In genomic region chr3:95317414-95318080, GRCm38 (mm10) we compare ENCODE assay signal across 7 mouse cellular contexts. TPM values are rescaled to one million over a fixed set of nuclear protein-coding genes. Genes with fewer than 3 reads are reported as not detected.
A peak's percentile ranks its signal among the peaks of the same experiment; 100 is the strongest.
DNase-seq lines count a peak whose midpoint lies in the region; ATAC-seq and TF ChIP-seq lines count a peak whose summit lies in the region.

No protein-coding gene starts in this region.

- ATAC-seq in embryonic facial prominence, embryonic 14.5 days (ENCODE audit: low read depth): no peak; the same call in 1 of the 2 replicates

- peak overlapping the region; percentile 24 for H3K9ac ChIP-seq in ES-Bruce4 (ENCODE audit: low read depth, poor library complexity, severe bottlenecking)
- H3K9ac ChIP-seq in embryonic facial prominence, embryonic 14.5 days (ENCODE audit: low read depth, low read length): 0 out of 2 replicates have a peak overlapping the region, but pooled peaks have one; percentile 26

- DNase-seq in adrenal gland, adult 2 months: peak; percentile 80
- DNase-seq in embryonic facial prominence, embryonic 14.5 days (ENCODE audit: low spot score): peak; percentile 69
- DNase-seq in heart, postnatal 14 days: peak; percentile 53 to 62
- peak; percentile 38 for DNase-seq in layer of hippocampus, adult 9-11 months
- peak; percentile 83 for DNase-seq in lung, postnatal 10 days
- peak; percentile 70 to 79 for DNase-seq in right cerebral cortex, postnatal 10 days (ENCODE audit: low spot score in 2 of 2)

- 0 out of 2 replicates have a peak, but pooled peaks have one; percentile 24 for TF ChIP-seq EP300 in ES-Bruce4 (IDR thresholded peaks at IDR 0.05; ENCODE audit: insufficient read depth, low read depth, low read length)

- 16% methylated on average over 12 of the region's 12 CpGs for WGBS in embryonic facial prominence, embryonic 14.5 days

- no peaks in the 10 kb centered on the region for H3K4me1 ChIP-seq in ES-Bruce4 (ENCODE audit: control insufficient read depth, insufficient read depth, low read length)
- H3K4me1 ChIP-seq in embryonic facial prominence, embryonic 14.5 days (ENCODE audit: control insufficient read depth, insufficient read depth, low read length): peaks cover 12% of the 10 kb centered on the region

- H3K4me2 ChIP-seq in embryonic facial prominence, embryonic 14.5 days (ENCODE audit: low read depth, low read length): peak overlapping the region; percentile 37

- intact Hi-C loops in heart, postnatal 14 days (cut with DNase I): no loop called here

- TF ChIP-seq CTCF in ES-Bruce4 (IDR thresholded peaks at IDR 0.05; ENCODE audit: low read depth, low read length): peak; percentile 78

- H3K27ac ChIP-seq in ES-Bruce4 (ENCODE audit: insufficient read depth, low read length): peak overlapping the region; percentile 85
- H3K27ac ChIP-seq in embryonic facial prominence, embryonic 14.5 days (replicated peaks; ENCODE audit: low read depth, low read length): no peak overlapping the region; the same call in 1 of the 2 replicates

- peaks cover 22% of the 10 kb centered on the region for H3K36me3 ChIP-seq in ES-Bruce4 (ENCODE audit: control insufficient read depth, insufficient read depth, low read length, poor library complexity, severe bottlenecking)
- peaks cover 40% of the 10 kb centered on the region for H3K36me3 ChIP-seq in embryonic facial prominence, embryonic 14.5 days (ENCODE audit: control insufficient read depth, insufficient read depth, low read length)

- TF ChIP-seq POLR2A in ES-Bruce4 (IDR thresholded peaks at IDR 0.05; ENCODE audit: insufficient read depth, low read length): no peak

- peak overlapping the region; percentile 31 for H3K4me3 ChIP-seq in ES-Bruce4 (ENCODE audit: low read depth, low read length)
- H3K4me3 ChIP-seq in embryonic facial prominence, embryonic 14.5 days (ENCODE audit: low read depth, low read length): peak overlapping the region; percentile 17

- no peaks in the 10 kb centered on the region for H3K27me3 ChIP-seq in ES-Bruce4 (ENCODE audit: control insufficient read depth, insufficient read depth, low read length, poor library complexity, severe bottlenecking)
- no peaks in the 10 kb centered on the region for H3K27me3 ChIP-seq in embryonic facial prominence, embryonic 14.5 days (replicated peaks; ENCODE audit: control insufficient read depth, insufficient read depth, low read length)

- no peaks in the 10 kb centered on the region for H3K9me3 ChIP-seq in ES-Bruce4 (replicated peaks; ENCODE audit: control insufficient read depth, insufficient read depth, low read length, poor library complexity, severe bottlenecking)
- no peaks in the 10 kb centered on the region for H3K9me3 ChIP-seq in embryonic facial prominence, embryonic 14.5 days (ENCODE audit: control insufficient read depth, low read length)

RNA-seq across cellular contexts. Expression of gene Cers2, which starts 3.0 kb away (rescaled TPM):
- 99.9 and 103 TPM in 2 replicates for polyA plus RNA-seq in ES-Bruce4 (2011; ENCODE audit: insufficient read depth, insufficient read length, low read depth, missing spikeins)
- 100 to 1,000 TPM; 224 to 263 TPM for total RNA-seq in adrenal gland, adult 2 months (2021)
- 78.7 and 99.1 TPM in 2 replicates for polyA plus RNA-seq in adrenal gland, adult 2 months (2012; rRNA removed)
- 133 and 134 TPM in 2 replicates for polyA plus RNA-seq in embryonic facial prominence, embryonic 14.5 days (2014; fragmentation: Nextera tagmentation; extraction: Ambion mirVana)
- 10 to 100 TPM; 47.4 to 47.6 TPM for total RNA-seq in heart, postnatal 14 days (2021)

RNA-seq across cellular contexts. Expression of gene Anxa9, which starts 10.6 kb away (rescaled TPM):
- polyA plus RNA-seq in ES-Bruce4 (2011; ENCODE audit: insufficient read depth, insufficient read length, low read depth, missing spikeins): 1.9 and 2.0 TPM in 2 replicates
- total RNA-seq in adrenal gland, adult 2 months (2021): 1 to 10 TPM; 1.2 to 2.5 TPM
- 0.88 and 1.3 TPM in 2 replicates for polyA plus RNA-seq in adrenal gland, adult 2 months (2012; rRNA removed)
- 2.8 TPM in 2 replicates for polyA plus RNA-seq in embryonic facial prominence, embryonic 14.5 days (2014; fragmentation: Nextera tagmentation; extraction: Ambion mirVana)
- total RNA-seq in heart, postnatal 14 days (2021): under 1 TPM; 0.38 to 0.76 TPM

RNA-seq across cellular contexts. Expression of gene Prune1, which starts 35.7 kb away (rescaled TPM):
- 42.9 and 43.9 TPM in 2 replicates for polyA plus RNA-seq in ES-Bruce4 (2011; ENCODE audit: insufficient read depth, insufficient read length, low read depth, missing spikeins)
- 10 to 100 TPM; 26.3 to 31.1 TPM for total RNA-seq in adrenal gland, adult 2 months (2021)
- 14.1 and 15.4 TPM in 2 replicates for polyA plus RNA-seq in adrenal gland, adult 2 months (2012; rRNA removed)
- polyA plus RNA-seq in embryonic facial prominence, embryonic 14.5 days (2014; fragmentation: Nextera tagmentation; extraction: Ambion mirVana): 24.2 and 24.4 TPM in 2 replicates
- 10 to 100 TPM; 19.8 to 20.4 TPM for total RNA-seq in heart, postnatal 14 days (2021)

RNA-seq across cellular contexts. Expression of gene Mindy1, which starts 36.4 kb away (rescaled TPM):
- 43.6 and 48.0 TPM in 2 replicates for polyA plus RNA-seq in ES-Bruce4 (2011; ENCODE audit: insufficient read depth, insufficient read length, low read depth, missing spikeins)
- total RNA-seq in adrenal gland, adult 2 months (2021): 100 to 1,000 TPM; 131 to 139 TPM
- 209 and 296 TPM in 2 replicates for polyA plus RNA-seq in adrenal gland, adult 2 months (2012; rRNA removed)
- 37.7 and 44.9 TPM in 2 replicates for polyA plus RNA-seq in embryonic facial prominence, embryonic 14.5 days (2014; fragmentation: Nextera tagmentation; extraction: Ambion mirVana)
- 10 to 100 TPM; 22.3 to 25.8 TPM for total RNA-seq in heart, postnatal 14 days (2021)

RNA-seq across cellular contexts. Expression of gene Setdb1, which starts 39.5 kb away (rescaled TPM):
- polyA plus RNA-seq in ES-Bruce4 (2011; ENCODE audit: insufficient read depth, insufficient read length, low read depth, missing spikeins): 67.9 and 73.3 TPM in 2 replicates
- 10 to 100 TPM; 20.7 to 21.7 TPM for total RNA-seq in adrenal gland, adult 2 months (2021)
- 6.9 and 7.6 TPM in 2 replicates for polyA plus RNA-seq in adrenal gland, adult 2 months (2012; rRNA removed)
- 39.3 and 44.2 TPM in 2 replicates for polyA plus RNA-seq in embryonic facial prominence, embryonic 14.5 days (2014; fragmentation: Nextera tagmentation; extraction: Ambion mirVana)
- 10 to 100 TPM; 14.1 to 14.4 TPM for total RNA-seq in heart, postnatal 14 days (2021)
